Comparison of ENCODE assay signal across 9 mouse cellular contexts in the genomic region with DNA sequence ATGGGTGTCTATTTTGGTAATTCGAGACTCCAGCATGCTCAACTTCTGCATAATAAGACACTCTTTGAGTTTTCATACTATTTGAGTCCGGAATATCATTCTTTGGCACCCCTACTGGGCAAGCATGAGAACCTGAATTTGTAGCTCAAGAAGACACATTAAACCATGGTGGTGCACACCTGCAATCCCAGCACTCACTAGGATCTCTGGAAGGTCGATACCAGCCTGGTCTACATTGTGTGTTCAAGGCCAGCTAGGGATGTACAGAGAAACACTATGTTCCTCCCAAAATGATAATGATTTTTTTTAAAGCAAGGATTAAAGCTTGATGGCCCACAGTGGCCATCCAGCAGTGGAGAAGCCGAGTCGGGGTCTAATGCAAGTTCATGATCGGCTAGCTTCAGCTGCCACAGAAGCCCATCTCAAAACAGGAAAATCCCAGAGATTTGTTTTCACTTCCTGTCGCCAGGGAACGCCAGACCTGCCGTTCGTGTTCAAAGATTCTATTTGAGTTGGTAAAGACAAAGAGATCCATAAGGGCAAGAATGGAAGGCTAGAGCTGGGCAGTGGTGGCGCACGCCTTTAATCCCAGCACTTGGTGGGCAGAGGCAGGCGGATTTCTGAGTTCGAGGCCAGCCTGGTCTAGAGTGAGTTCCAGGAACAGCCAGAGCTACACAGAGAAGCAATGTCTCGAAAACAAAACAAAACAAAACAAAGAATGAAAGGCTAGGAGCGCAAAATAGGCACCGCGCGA. TPM values are rescaled to one million over a fixed set of nuclear protein-coding genes. Genes with fewer than 3 reads are reported as not detected.
DNase-seq lines count a peak whose midpoint lies in the region; ATAC-seq lines count a peak whose summit lies in the region.
"Had no signal": no experiment of that assay in that cellular context is flagged by ENCODE, and none has a peak within 500 bp of the region (broad histone marks: within the 10 kb centered on the region; RNA-seq: fewer than 3 reads in every experiment).

No protein-coding gene starts in this region.

- intact Hi-C loops in left cerebral cortex, postnatal 4 days (cut with DNase I) = no loop called here

- H3K4me2 ChIP-seq in heart, embryonic 16.5 days (ENCODE audit: low read depth, low read length) = peak overlapping the region; percentile 65
- H3K4me2 ChIP-seq in hindbrain, embryonic 12.5 days (replicated peaks) = peak overlapping the region; percentile 51
- peak overlapping the region; percentile 90 for H3K4me2 ChIP-seq in midbrain, embryonic 14.5 days (ENCODE audit: low read length)

- peak overlapping the region; percentile 43 for H3K4me3 ChIP-seq in heart, embryonic 16.5 days (ENCODE audit: low read length)
- peak overlapping the region; percentile 66 for H3K4me3 ChIP-seq in hindbrain, embryonic 12.5 days
- H3K4me3 ChIP-seq in midbrain, embryonic 14.5 days (replicated peaks; ENCODE audit: low read depth, low read length) = peak overlapping the region; percentile 32

- peak overlapping the region; percentile 70 for H3K9ac ChIP-seq in heart, embryonic 16.5 days (ENCODE audit: low read length)
- peak overlapping the region; percentile 58 for H3K9ac ChIP-seq in hindbrain, embryonic 12.5 days
- H3K9ac ChIP-seq in midbrain, embryonic 14.5 days (replicated peaks; ENCODE audit: low read length) = peak overlapping the region; percentile 52; the same call in 1 of the 2 replicates

- peak; percentile 2; the same call in 1 of the 2 replicates for ATAC-seq in heart, embryonic 16.5 days (replicated peaks; ENCODE audit: extremely low read depth, insufficient read depth, low FRiP score)
- peak; percentile 55 for ATAC-seq in hindbrain, embryonic 12.5 days (ENCODE audit: low FRiP score)
- no peak for ATAC-seq in midbrain, embryonic 14.5 days (ENCODE audit: low FRiP score, low TSS enrichment)

- peak overlapping the region; percentile 63 for H3K27ac ChIP-seq in heart, embryonic 16.5 days (ENCODE audit: low read length)
- peak overlapping the region; percentile 96 for H3K27ac ChIP-seq in hindbrain, embryonic 12.5 days
- H3K27ac ChIP-seq in midbrain, embryonic 14.5 days (replicated peaks; ENCODE audit: low read depth, low read length) = peak overlapping the region; percentile 90

- H3K36me3 ChIP-seq in heart, embryonic 16.5 days (ENCODE audit: control insufficient read depth, insufficient read depth) = no peaks in the 10 kb centered on the region
- peaks cover 5% of the 10 kb centered on the region; the same call in 1 of the 2 replicates for H3K36me3 ChIP-seq in hindbrain, embryonic 12.5 days
- peaks cover 2% of the 10 kb centered on the region for H3K36me3 ChIP-seq in midbrain, embryonic 14.5 days (ENCODE audit: control insufficient read depth, insufficient read depth, low read length)

- H3K27me3 ChIP-seq in heart, embryonic 16.5 days (ENCODE audit: control insufficient read depth, insufficient read depth, low read length) = no peaks in the 10 kb centered on the region
- H3K27me3 ChIP-seq in hindbrain, embryonic 12.5 days = no peaks in the 10 kb centered on the region
- no peaks in the 10 kb centered on the region for H3K27me3 ChIP-seq in midbrain, embryonic 14.5 days (ENCODE audit: control insufficient read depth, insufficient read depth, low read length)

- H3K9me3 ChIP-seq in heart, embryonic 16.5 days (replicated peaks; ENCODE audit: control insufficient read depth, low read length) = no peaks in the 10 kb centered on the region
- no peaks in the 10 kb centered on the region for H3K9me3 ChIP-seq in hindbrain, embryonic 12.5 days (replicated peaks)
- no peaks in the 10 kb centered on the region for H3K9me3 ChIP-seq in midbrain, embryonic 14.5 days (ENCODE audit: control insufficient read depth, low read length)

- DNase-seq in heart, adult 18-20 months = no peak
- DNase-seq in MN1 (ENCODE audit: low spot score) = peak; percentile 57
- DNase-seq in midbrain, embryonic 14.5 days = no peak
- DNase-seq in cerebellum, adult 18-20 months = no peak
- DNase-seq in left cerebral cortex, postnatal 4 days = no peak
- no peak for DNase-seq in cerebellum, postnatal 25 days

- peaks cover 12% of the 10 kb centered on the region for H3K4me1 ChIP-seq in heart, embryonic 16.5 days (ENCODE audit: control insufficient read depth, insufficient read depth, low read length)
- peaks cover 17% of the 10 kb centered on the region for H3K4me1 ChIP-seq in hindbrain, embryonic 12.5 days
- H3K4me1 ChIP-seq in midbrain, embryonic 14.5 days (ENCODE audit: control insufficient read depth, insufficient read depth, low read length) = peaks cover 12% of the 10 kb centered on the region

- 38% methylated on average over 19 of the region's 19 CpGs for WGBS in heart, embryonic 16.5 days
- WGBS in hindbrain, embryonic 12.5 days = 40% methylated on average over 19 of the region's 19 CpGs
- WGBS in midbrain, embryonic 14.5 days = 38% methylated on average over 19 of the region's 19 CpGs

RNA-seq across cellular contexts. Expression of a gene that starts 0.5 kb away (rescaled TPM):
- polyA plus RNA-seq in heart, embryonic 16.5 days (2015; fragmentation: Nextera tagmentation; extraction: Ambion mirVana) = 252 and 258 TPM in 2 replicates
- 10 to 100 TPM; 66.7 to 73.1 TPM for total RNA-seq in heart, adult 18-20 months (2021)
- polyA plus RNA-seq in hindbrain, embryonic 12.5 days (2016; fragmentation: Nextera tagmentation; extraction: Ambion mirVana) = 227 and 231 TPM in 2 replicates
- polyA plus RNA-seq in midbrain, embryonic 14.5 days (2014; fragmentation: Nextera tagmentation; extraction: Ambion mirVana) = 175 and 201 TPM in 2 replicates
- total RNA-seq in left cerebral cortex, postnatal 4 days (2021) = 10 to 100 TPM; 85.2 to 93.7 TPM

RNA-seq across cellular contexts. Expression of a gene that starts 12.3 kb away (rescaled TPM):
- polyA plus RNA-seq in heart, embryonic 16.5 days (2015; fragmentation: Nextera tagmentation; extraction: Ambion mirVana) = 35.5 and 36.7 TPM in 2 replicates
- total RNA-seq in heart, adult 18-20 months (2021) = 10 to 100 TPM; 40.5 to 41.1 TPM
- 101 and 125 TPM in 2 replicates for polyA plus RNA-seq in hindbrain, embryonic 12.5 days (2016; fragmentation: Nextera tagmentation; extraction: Ambion mirVana)
- 86.9 and 95.8 TPM in 2 replicates for polyA plus RNA-seq in midbrain, embryonic 14.5 days (2014; fragmentation: Nextera tagmentation; extraction: Ambion mirVana)
- total RNA-seq in left cerebral cortex, postnatal 4 days (2021) = 10 to 100 TPM; 29.7 to 30.5 TPM

RNA-seq across cellular contexts. Expression of a gene that starts 26.2 kb away (rescaled TPM):
- polyA plus RNA-seq in heart, embryonic 16.5 days (2015; fragmentation: Nextera tagmentation; extraction: Ambion mirVana) = 58.7 and 59.3 TPM in 2 replicates
- total RNA-seq in heart, adult 18-20 months (2021) = 100 to 1,000 TPM; 129 to 138 TPM
- polyA plus RNA-seq in hindbrain, embryonic 12.5 days (2016; fragmentation: Nextera tagmentation; extraction: Ambion mirVana) = 186 and 217 TPM in 2 replicates
- 104 and 119 TPM in 2 replicates for polyA plus RNA-seq in midbrain, embryonic 14.5 days (2014; fragmentation: Nextera tagmentation; extraction: Ambion mirVana)
- 100 to 1,000 TPM; 146 to 158 TPM for total RNA-seq in left cerebral cortex, postnatal 4 days (2021)

RNA-seq across cellular contexts. Expression of a gene that starts 30.8 kb away (rescaled TPM):
- polyA plus RNA-seq in heart, embryonic 16.5 days (2015; fragmentation: Nextera tagmentation; extraction: Ambion mirVana) = 0.05 TPM in 1 of 2 replicates, not detected in the other
- under 1 TPM in 1 of 2 experiments, not detected in 1; 0.05 TPM for total RNA-seq in heart, adult 18-20 months (2021)
- 0.05 TPM in 1 of 2 replicates, not detected in the other for polyA plus RNA-seq in hindbrain, embryonic 12.5 days (2016; fragmentation: Nextera tagmentation; extraction: Ambion mirVana)
- 0.05 TPM in 2 replicates for polyA plus RNA-seq in midbrain, embryonic 14.5 days (2014; fragmentation: Nextera tagmentation; extraction: Ambion mirVana)
- under 1 TPM; 0.40 to 0.50 TPM for total RNA-seq in left cerebral cortex, postnatal 4 days (2021)

RNA-seq across cellular contexts. Expression of a gene that starts 40.2 kb away (rescaled TPM):
- polyA plus RNA-seq in heart, embryonic 16.5 days (2015; fragmentation: Nextera tagmentation; extraction: Ambion mirVana) = 1.2 and 1.6 TPM in 2 replicates
- 1 to 10 TPM; 1.4 to 2.0 TPM for total RNA-seq in heart, adult 18-20 months (2021)
- polyA plus RNA-seq in hindbrain, embryonic 12.5 days (2016; fragmentation: Nextera tagmentation; extraction: Ambion mirVana) = 0.15 and 0.17 TPM in 2 replicates
- 0.16 and 0.20 TPM in 2 replicates for polyA plus RNA-seq in midbrain, embryonic 14.5 days (2014; fragmentation: Nextera tagmentation; extraction: Ambion mirVana)
- not detected for total RNA-seq in left cerebral cortex, postnatal 4 days (2021)
- total RNA-seq: left cerebral cortex, adult 8-10 months had no signal
